Mouse (Mus musculus) MEL (cell line): ENCODE measurements around the gene Slc8a2.

Source experiments
- CHD1 ChIP-seq: IDR thresholded peaks from 2 replicates; pipeline ENCODE4 v1.6.1; 2012; ENCODE audit warnings: low read depth, mild to moderate bottlenecking, inconsistent platforms, low read length, improper control_type of control experiment
- CTCF ChIP-seq, 3 experiments: IDR thresholded peaks in 2 of 3; conservative IDR thresholded peaks in 1 of 3; 2 replicates each; pipeline ENCODE4 v1.5.1; 2011 to 2012; ENCODE audit warnings: low read length in 3 of 3, low read depth in 2 of 3, mild to moderate bottlenecking in 2 of 3, improper control_type of control experiment in 1 of 3, inconsistent platforms in 1 of 3, mixed read lengths in 1 of 3, moderate library complexity in 1 of 3; ENCODE audit not compliant: control insufficient read depth in 1 of 3, insufficient read depth in 1 of 3, poor library complexity in 1 of 3, severe bottlenecking in 1 of 3
- E2F4 ChIP-seq: IDR thresholded peaks from 2 replicates; pipeline ENCODE4 v1.6.1; 2011; ENCODE audit warnings: low read depth, low read length, improper control_type of control experiment, borderline replicate concordance
- GATA1 ChIP-seq: IDR thresholded peaks from 2 replicates; pipeline ENCODE4 v1.6.1; 2011; ENCODE audit warnings: low read depth, low read length, improper control_type of control experiment
- MAFK ChIP-seq: IDR thresholded peaks from 2 replicates; pipeline ENCODE4 v1.6.1; 2011; ENCODE audit warnings: low read depth, mild to moderate bottlenecking, low read length, improper control_type of control experiment, borderline replicate concordance
- POLR2A ChIP-seq, 2 experiments: IDR thresholded peaks; 2 replicates each; pipeline ENCODE4 v1.6.1; 2011 to 2012; ENCODE audit warnings: low read length in 2 of 2, mild to moderate bottlenecking in 2 of 2, control low read depth in 1 of 2, improper control_type of control experiment in 1 of 2, low read depth in 1 of 2, moderate library complexity in 1 of 2; ENCODE audit not compliant: control insufficient read depth in 1 of 2, insufficient read depth in 1 of 2, poor library complexity in 1 of 2

- TF ChIP-seq E2F4: no peak
- TF ChIP-seq CTCF (IDR thresholded peaks at IDR 0.05 in 2 of 3, conservative IDR thresholded peaks at IDR 0.05 in 1 of 3; ENCODE audit: control insufficient read depth in 1 of 3, insufficient read depth in 1 of 3, low read depth in 2 of 3, low read length in 3 of 3, poor library complexity in 1 of 3, severe bottlenecking in 1 of 3): no peak
- TF ChIP-seq POLR2A (IDR thresholded peaks at IDR 0.05; ENCODE audit: control insufficient read depth in 1 of 2, insufficient read depth in 1 of 2, low read depth in 1 of 2, low read length in 2 of 2, poor library complexity in 1 of 2): no peak
- no peak for TF ChIP-seq CHD1
- no peak for TF ChIP-seq MAFK
- peak; percentile 29; the same call in 1 of the 2 replicates for TF ChIP-seq GATA1
These were observed 18.1 kb upstream of the Slc8a2 start for GRCm38 (mm10) chr7:16111284-16112090.
